Mouse (Mus musculus) urinary bladder, postnatal 14 days (tissue): Measurements from ENCODE around the gene Arih1.

ENCODE experiments used
- DNase-seq: peaks from one replicate; pipeline ENCODE4 v3.0.0; 2021; ENCODE audit warnings: low spot score

Gene Arih1

GRCm38 (mm10) chr9:59486549-59487065 lies at the start of gene Arih1:
TSS of gene Arih1 (minus strand) at chr9:59486618.
- peak; percentile 99 for DNase-seq

GRCm38 (mm10) chr9:59533889-59534288 lies 47.5 kb upstream of the Arih1 start:
- peak; percentile 52 for DNase-seq

GRCm38 (mm10) chr9:59533422-59533821 lies 47.0 kb upstream of the Arih1 start:
- no peak for DNase-seq

- no peak for DNase-seq
Measured at GRCm38 (mm10) chr9:59531645-59532044, 45.2 kb upstream of the Arih1 start.

GRCm38 (mm10) chr9:59528274-59528673 lies 41.9 kb upstream of the Arih1 start:
- no peak for DNase-seq

- no peak for DNase-seq
Measured at GRCm38 (mm10) chr9:59527580-59527979, 41.2 kb upstream of the Arih1 start.

- DNase-seq, result no peak
Measured at GRCm38 (mm10) chr9:59526727-59527126, 40.3 kb upstream of the Arih1 start.

- DNase-seq, result no peak
Measured at GRCm38 (mm10) chr9:59522906-59523305, 36.5 kb upstream of the Arih1 start.

GRCm38 (mm10) chr9:59519396-59519795 lies 33.0 kb upstream of the Arih1 start:
- DNase-seq, result no peak

GRCm38 (mm10) chr9:59518976-59519375 lies 32.6 kb upstream of the Arih1 start:
- DNase-seq, result peak; percentile 36

- no peak for DNase-seq
Measured at GRCm38 (mm10) chr9:59517127-59517526, 30.7 kb upstream of the Arih1 start.

- no peak for DNase-seq
Measured at GRCm38 (mm10) chr9:59515069-59515468, 28.7 kb upstream of the Arih1 start.

GRCm38 (mm10) chr9:59512381-59512780 lies 26.0 kb upstream of the Arih1 start:
- no peak for DNase-seq

GRCm38 (mm10) chr9:59508146-59508545 lies 21.7 kb upstream of the Arih1 start:
- no peak for DNase-seq

GRCm38 (mm10) chr9:59487331-59487730 lies 913 bp upstream of the Arih1 start:
- no peak for DNase-seq

- DNase-seq, result no peak
Measured at GRCm38 (mm10) chr9:59486076-59486518, 321 bp downstream of the Arih1 start.

GRCm38 (mm10) chr9:59485511-59486075 lies 825 bp downstream of the Arih1 start:
- DNase-seq, result peak; percentile 70

- no peak for DNase-seq
Measured at GRCm38 (mm10) chr9:59484760-59485159, 1.7 kb downstream of the Arih1 start.

- peak; percentile 21 for DNase-seq
Measured at GRCm38 (mm10) chr9:59482419-59482818, 4.0 kb downstream of the Arih1 start.

GRCm38 (mm10) chr9:59476617-59477016 lies 9.8 kb downstream of the Arih1 start:
- DNase-seq, result no peak

GRCm38 (mm10) chr9:59474838-59475237 lies 11.6 kb downstream of the Arih1 start:
- no peak for DNase-seq

GRCm38 (mm10) chr9:59473171-59473570 lies 13.2 kb downstream of the Arih1 start:
- DNase-seq, result no peak

- DNase-seq, result no peak
Measured at GRCm38 (mm10) chr9:59469446-59469845, 17.0 kb downstream of the Arih1 start.

- no peak for DNase-seq
Measured at GRCm38 (mm10) chr9:59464293-59464692, 22.1 kb downstream of the Arih1 start.
